Mouse (Mus musculus) kidney, embryonic 15.5 days (tissue): ENCODE results near the gene Sgsh. TPM values are rescaled to one million over a fixed set of nuclear protein-coding genes. Genes with fewer than 3 reads are reported as not detected.

Source experiments
- ATAC-seq: fragments of 200-750 bp; cut with Nextera tagmentation; replicated peaks from 2 replicates; pipeline ENCODE4 v1.8.0; 2017; ENCODE audit warnings: moderate TSS enrichment; ENCODE audit not compliant: low FRiP score
- H3K27ac ChIP-seq: fragments of 300-500 bp; sonication (generic); 2 replicates; pipeline ENCODE4 v1.5.1; 2015; ENCODE audit warnings: mild to moderate bottlenecking, inconsistent platforms
- H3K27me3 ChIP-seq: fragments of 300-500 bp; sonication (generic); 2 replicates; pipeline ENCODE4 v1.6.1; 2015; ENCODE audit warnings: inconsistent platforms
- H3K36me3 ChIP-seq: fragments of 300-500 bp; sonication (generic); 2 replicates; pipeline ENCODE4 v1.6.1; 2015; ENCODE audit warnings: inconsistent platforms
- H3K4me1 ChIP-seq: fragments of 300-500 bp; sonication (generic); 2 replicates; pipeline ENCODE4 v1.6.1; 2015; ENCODE audit warnings: inconsistent platforms
- H3K4me2 ChIP-seq: fragments of 300-500 bp; sonication (generic); 2 replicates; pipeline ENCODE4 v1.6.1; 2015; ENCODE audit warnings: moderate library complexity, mild to moderate bottlenecking, inconsistent platforms
- H3K4me3 ChIP-seq: fragments of 300-500 bp; sonication (generic); replicated peaks from 2 replicates; pipeline ENCODE4 v1.5.1; 2015; ENCODE audit warnings: mild to moderate bottlenecking, inconsistent platforms
- H3K9ac ChIP-seq: fragments of 300-500 bp; sonication (generic); 2 replicates; pipeline ENCODE4 v1.6.1; 2015; ENCODE audit warnings: mild to moderate bottlenecking, inconsistent platforms
- H3K9me3 ChIP-seq: fragments of 300-500 bp; sonication (generic); replicated peaks from 2 replicates; pipeline ENCODE4 v1.6.1; 2016; ENCODE audit warnings: inconsistent platforms
- WGBS: fragments of 180-500 bp; shearing (Covaris S2); methylation state at CpG from one replicate; pipeline ENCODE4 v1.1.7; 2015; ENCODE audit warnings: mixed read lengths; 5-methylcytosine and 5-hydroxymethylcytosine counted together
- microRNA counts: library from miRNA; unstranded; fragments of <30 nt; microRNA quantifications from one replicate; lab custom pipeline; 2016
- microRNA-seq: library from miRNA; unstranded; fragments of <30 nt; microRNA quantifications from one replicate; pipeline ENCODE4, GENCODE M21; 2016
- polyA plus RNA-seq: library from polyadenylated mRNA; unstranded; fragments of >200 nt; fragmentation: Nextera tagmentation; extraction: Ambion mirVana; gene quantifications from 2 replicates; pipeline ENCODE4 v1.2.1, GENCODE M21; 2015

Gene Sgsh
- polyA plus RNA-seq, 1 experiment from 2014 or later: 6.6 TPM

DNA sequence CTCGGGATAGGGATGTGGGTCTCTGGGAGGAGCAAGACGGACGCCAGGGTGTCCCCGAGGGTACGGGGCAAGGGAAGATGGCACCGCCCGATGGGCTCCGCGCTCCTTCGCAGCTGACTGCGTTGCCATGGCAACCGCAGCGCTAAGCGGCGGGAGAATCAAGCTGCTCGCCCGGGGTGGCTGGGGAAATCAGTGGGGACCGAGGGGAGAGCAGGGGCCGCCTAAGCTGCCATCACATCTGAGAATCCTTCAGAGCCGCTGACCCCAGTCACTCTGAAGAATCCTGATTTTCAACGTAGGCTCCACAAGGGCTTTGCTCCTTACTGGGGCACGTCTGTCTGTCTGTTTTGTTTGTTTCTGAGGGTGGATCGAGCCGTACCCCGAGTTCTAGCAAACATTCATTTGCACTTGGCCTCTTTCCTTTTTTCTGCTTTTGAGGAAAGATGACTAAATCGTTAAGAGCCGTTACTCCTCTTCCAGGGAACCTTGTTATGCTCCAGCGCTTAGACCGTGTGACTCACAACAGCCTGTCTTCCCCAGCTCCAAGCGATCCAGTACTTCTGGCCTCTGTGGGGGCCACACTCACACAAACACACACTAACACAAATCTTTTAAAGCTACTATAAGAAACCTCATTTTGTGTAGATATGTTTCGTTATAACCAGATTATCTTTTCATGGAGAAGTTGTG, 54.9 kb downstream of the Sgsh start:
- peak overlapping the region; percentile 93 for H3K4me2 ChIP-seq
- peak overlapping the region; percentile 99 for H3K4me3 ChIP-seq
- peaks cover 29% of the 10 kb centered on the region for H3K36me3 ChIP-seq
- 0 out of 2 replicates have a peak, but pooled peaks cover 6% of the 10 kb centered on the region for H3K27me3 ChIP-seq
- H3K9ac ChIP-seq: peak overlapping the region; percentile 98
- ATAC-seq: no peak; the same call in 1 of the 2 replicates
- WGBS: 2% methylated on average over 31 of the region's 31 CpGs
- H3K4me1 ChIP-seq: peaks cover 25% of the 10 kb centered on the region
- H3K9me3 ChIP-seq: no peaks in the 10 kb centered on the region
- H3K27ac ChIP-seq: peak overlapping the region; percentile 96

GRCm38 (mm10) chr11:119299391-119300245, 55.7 kb downstream of the Sgsh start, which contains the start of gene Eif4a3:
Eif4a3 (minus strand) TSS chr11:119300089.
- peak within 1 kb of the TSS; percentile 98 for H3K9ac ChIP-seq
- H3K36me3 ChIP-seq: peaks cover 37% of the 10 kb centered on the region
- H3K9me3 ChIP-seq: no peaks in the 10 kb centered on the region
- WGBS: under 1% methylated on average over 89 of the region's 89 CpGs
- peak; percentile 96 for ATAC-seq
- H3K4me1 ChIP-seq: peaks cover 20% of the 10 kb centered on the region
- peak within 1 kb of the TSS; percentile 93 for H3K4me2 ChIP-seq
- 0 out of 2 replicates have a peak, but pooled peaks cover 6% of the 10 kb centered on the region for H3K27me3 ChIP-seq
- peak within 1 kb of the TSS; percentile 96 for H3K27ac ChIP-seq
- H3K4me3 ChIP-seq: peak within 1 kb of the TSS; percentile 99

- ATAC-seq: no peak
- WGBS: 13% methylated on average over 7 of the region's 7 CpGs
Measured at GRCm38 (mm10) chr11:119298917-119299316, 56.4 kb downstream of the Sgsh start.

GRCm38 (mm10) chr11:119297996-119298395, 57.3 kb downstream of the Sgsh start:
- Histone ChIP-seq H3K4me3 (peak overlapping the region; percentile 99; the same call in 1 of the 2 replicates), H3K9me3 (no peaks in the 10 kb centered on the region), H3K36me3 (peaks cover 53% of the 10 kb centered on the region), H3K4me2 (peak overlapping the region; percentile 93; the same call in 1 of the 2 replicates), H3K27me3 (no peaks in the 10 kb centered on the region), H3K9ac (no peak overlapping the region), H3K4me1 (peaks cover 20% of the 10 kb centered on the region), H3K27ac (no peak overlapping the region)
- WGBS: 80% methylated on average over 6 of the region's 6 CpGs
- no peak for ATAC-seq

More at GRCm38 (mm10) chr11:119298917-119299316, 56.4 kb downstream of the Sgsh start:
- peak overlapping the region; percentile 98 for H3K9ac ChIP-seq
- peak overlapping the region; percentile 96; the same call in 1 of the 2 replicates for H3K27ac ChIP-seq
- peak overlapping the region; percentile 99 for H3K4me3 ChIP-seq
- H3K4me2 ChIP-seq: peak overlapping the region; percentile 93
- peaks cover 44% of the 10 kb centered on the region for H3K36me3 ChIP-seq
- H3K27me3 ChIP-seq: 0 out of 2 replicates have a peak, but pooled peaks cover 3% of the 10 kb centered on the region
- H3K4me1 ChIP-seq: peaks cover 20% of the 10 kb centered on the region
- no peaks in the 10 kb centered on the region for H3K9me3 ChIP-seq

MicroRNAs within 50 kb of the gene (microRNA counts, 519-probe panel; counts per million panel counts)
- 31.7 counts per million for microRNA mmu-miR-1932 (lab: Ali Mortazavi, UCI)

Small RNAs within 50 kb of the gene (microRNA-seq; reads per million reads assigned to microRNA genes)
- not detected for gene Mir1932

Other genes with a start within 250 kb of the Sgsh start
- 12.8 and 15.0 TPM in 2 replicates for gene Tbc1d16, start 127.0 kb downstream of the Sgsh start, polyA plus RNA-seq
- gene Ccdc40, start 127.0 kb downstream of the Sgsh start, polyA plus RNA-seq: 4.6 and 6.5 TPM in 2 replicates
- gene Gaa, start 87.6 kb downstream of the Sgsh start, polyA plus RNA-seq: 53.9 and 64.8 TPM in 2 replicates
- 383 and 393 TPM in 2 replicates for gene Eif4a3, start 55.4 kb downstream of the Sgsh start, polyA plus RNA-seq
- 0.23 and 0.46 TPM in 2 replicates for gene Card14, start 47.8 kb downstream of the Sgsh start, polyA plus RNA-seq
- 8.7 and 10.8 TPM in 2 replicates for gene Slc26a11, start within 50 bp of the Sgsh start, polyA plus RNA-seq
- 5.3 and 5.8 TPM in 2 replicates for gene Rnf213, start 37.6 kb upstream of the Sgsh start, polyA plus RNA-seq
- 16.3 and 17.0 TPM in 2 replicates for gene Endov, start 135.8 kb upstream of the Sgsh start, polyA plus RNA-seq
- gene Nptx1, start 192.2 kb upstream of the Sgsh start, polyA plus RNA-seq: 0.63 and 1.1 TPM in 2 replicates
- gene Rptor, start 247.4 kb upstream of the Sgsh start, polyA plus RNA-seq: 10.8 and 13.1 TPM in 2 replicates